Mouse (Mus musculus) kidney, adult 2 months (tissue): ENCODE measurements around the gene Gls2.
"Not testable (repeated sequence)": the region's sequence is repeated elsewhere in the genome, so short reads cannot be mapped to it uniquely, and the experiment has no call there.

Experiments
- CTCF ChIP-seq: fragments of 200-500 bp; conservative IDR thresholded peaks from 2 replicates; pipeline ENCODE4 v1.5.1; 2011; ENCODE audit warnings: low read depth, mild to moderate bottlenecking, control low read depth, low read length, moderate library complexity, mixed read lengths; ENCODE audit not compliant: insufficient read depth, insufficient read length
- POLR2A ChIP-seq: fragments of 200-500 bp; IDR thresholded peaks from one replicate; pipeline ENCODE4 v1.6.1; 2011; ENCODE audit warnings: low read depth, low read length, control low read depth

DNA sequence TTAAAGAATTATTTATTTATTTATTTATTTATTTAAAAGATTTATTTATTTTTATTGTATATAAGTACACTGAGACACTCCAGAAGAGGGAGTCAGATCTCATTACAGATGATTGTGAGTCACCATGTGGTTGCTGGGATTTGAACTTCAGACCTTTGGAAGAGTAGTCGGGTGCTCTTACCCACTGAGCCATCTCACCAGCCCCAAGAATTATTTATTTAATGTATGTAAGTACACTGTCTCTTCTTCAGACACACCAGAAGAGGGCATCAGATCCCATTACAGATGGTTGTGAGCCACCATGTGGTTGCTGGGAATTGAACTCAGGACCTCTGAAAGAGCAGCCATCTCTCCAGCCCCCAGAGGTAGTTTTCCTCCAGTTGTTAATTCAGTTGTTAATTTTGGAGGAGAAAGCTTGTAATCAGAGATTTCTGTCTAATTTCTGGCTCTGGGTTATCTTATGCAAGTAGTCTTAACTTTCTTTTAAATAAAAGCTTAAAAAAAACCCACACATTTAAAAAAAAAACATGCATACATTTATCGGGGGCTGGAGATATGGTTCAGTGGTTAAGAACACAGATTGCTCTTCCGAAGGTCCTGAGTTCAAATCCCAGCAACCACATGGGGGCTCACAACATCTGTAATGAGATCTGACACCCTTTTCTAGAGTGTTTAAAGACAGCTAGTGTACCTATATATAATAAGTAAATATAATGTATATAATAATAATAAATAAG is 2.1 kb upstream of the Gls2 start:
- not testable (repeated sequence) for TF ChIP-seq CTCF, POLR2A
